Mouse (Mus musculus): ENCODE data around the gene Pmf1. TPM values are rescaled to one million over a fixed set of nuclear protein-coding genes. Genes with fewer than 3 reads are reported as not detected.
A peak's percentile ranks its signal among the peaks of the same experiment; 100 is the strongest.
"Not testable (repeated sequence)": the region's sequence is repeated elsewhere in the genome, so short reads cannot be mapped to it uniquely, and the experiment has no call there.

Pmf1 gene
- polyA plus RNA-seq, 1 experiment = 60.1 TPM

DNA sequence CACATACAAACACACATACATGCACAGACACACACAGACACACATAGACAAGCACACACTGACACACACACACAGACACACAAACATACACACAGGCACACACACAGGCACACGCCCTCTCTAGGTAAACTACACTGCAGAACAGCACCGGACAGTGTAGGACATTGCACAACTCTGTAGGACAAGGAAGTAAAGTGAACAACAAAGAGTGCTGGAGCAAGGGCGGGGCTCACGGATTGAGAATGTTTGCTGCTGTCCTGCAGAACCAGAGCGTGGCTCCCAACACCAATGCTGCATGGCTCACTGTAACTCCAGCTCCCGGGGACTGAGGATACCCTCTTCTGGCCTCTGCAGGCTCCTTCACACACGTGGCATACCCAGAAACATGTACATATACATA, 32.8 kb upstream of the Pmf1 start:
- Histone ChIP-seq H3K4me3 (replicated peaks; ENCODE audit: control insufficient read depth, low read depth, low read length) (peak overlapping the region; percentile 50), H3K4me1 (ENCODE audit: control insufficient read depth, insufficient read depth, low read length) (peaks cover 10% of the 10 kb centered on the region), H3K27ac (ENCODE audit: control insufficient read depth, insufficient read depth, low read depth, low read length, poor library complexity) (peak overlapping the region; percentile 45; the same call in 1 of the 2 replicates)
- 44% methylated on average over 7 of the region's 7 CpGs for WGBS
- TF ChIP-seq CTCF (IDR thresholded peaks at IDR 0.05; ENCODE audit: control insufficient read depth, insufficient read depth, low read length) = no peak
- TF ChIP-seq POLR2A (IDR thresholded peaks at IDR 0.05; ENCODE audit: borderline replicate concordance, control insufficient read depth, low read depth, low read length) = no peak

DNA sequence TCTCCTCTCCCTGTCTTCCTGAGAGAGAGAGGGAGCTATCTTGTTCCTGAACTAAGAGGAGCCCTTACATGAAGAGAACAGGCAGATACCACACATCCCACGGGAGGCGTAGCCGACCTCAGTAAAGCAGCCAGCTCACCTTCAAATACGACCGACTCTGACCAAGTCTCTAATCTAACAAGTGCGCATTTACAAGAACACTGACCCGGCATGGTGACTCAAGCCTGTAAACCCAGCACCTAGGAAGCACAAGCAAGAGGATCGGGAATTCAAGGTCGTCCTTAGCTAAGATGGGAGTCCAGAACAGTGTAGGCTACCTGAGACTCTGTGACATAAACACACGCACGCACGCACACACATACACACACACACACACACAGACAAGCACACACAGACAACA, 32.4 kb upstream of the Pmf1 start:
- 85% methylated on average over 12 of the region's 12 CpGs for WGBS
- TF ChIP-seq CTCF (IDR thresholded peaks at IDR 0.05; ENCODE audit: control insufficient read depth, insufficient read depth, low read length) (no peak), POLR2A (IDR thresholded peaks at IDR 0.05; ENCODE audit: borderline replicate concordance, control insufficient read depth, low read depth, low read length) (no peak)
- peaks cover 10% of the 10 kb centered on the region for H3K4me1 ChIP-seq (ENCODE audit: control insufficient read depth, insufficient read depth, low read length)

DNA sequence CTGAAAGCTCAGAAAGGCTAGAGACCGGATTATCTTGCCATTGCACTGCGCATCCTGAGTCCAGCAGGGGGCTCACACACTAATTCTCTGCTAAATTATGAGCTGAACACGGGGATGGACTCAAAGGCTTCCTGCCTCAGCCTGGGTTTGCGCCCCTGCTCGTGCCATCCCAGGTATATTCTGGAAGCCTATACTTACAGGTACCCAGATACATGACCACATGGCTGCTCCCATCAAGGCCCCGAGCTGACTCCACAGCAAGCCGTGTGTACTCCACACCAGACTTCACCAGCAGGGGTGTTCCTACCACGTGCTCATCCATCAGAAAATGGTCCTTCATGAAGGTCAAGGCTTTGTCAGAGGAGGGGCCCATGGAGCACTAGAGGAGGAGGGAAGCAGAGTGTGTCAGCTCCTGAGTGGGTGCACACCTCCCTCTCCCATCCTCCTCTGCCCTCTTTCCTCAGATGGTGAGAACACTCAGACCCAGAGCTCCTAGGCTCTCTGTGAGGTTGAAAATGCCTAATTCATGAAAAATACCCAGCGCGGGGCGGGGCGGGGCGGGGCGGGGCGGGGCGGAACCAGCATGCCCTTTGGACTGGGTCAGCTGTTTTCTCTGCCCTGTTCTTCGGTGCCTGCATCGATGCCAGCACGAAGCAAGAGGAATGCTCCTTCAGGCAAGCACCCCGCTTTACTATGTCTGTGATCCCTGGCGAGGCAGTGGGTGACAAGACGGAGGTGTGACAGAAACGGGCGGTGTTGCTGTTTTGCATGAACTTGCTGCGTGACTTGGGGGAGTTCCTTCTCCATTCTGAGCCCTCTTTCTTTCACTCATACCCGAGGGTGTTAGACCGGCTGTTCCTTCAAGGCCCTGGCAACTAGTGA, 30.6 kb upstream of the Pmf1 start:
- Histone ChIP-seq H3K27ac (ENCODE audit: control insufficient read depth, insufficient read depth, low read depth, low read length, poor library complexity) (no peak overlapping the region), H3K4me3 (replicated peaks; ENCODE audit: control insufficient read depth, low read depth, low read length) (peak overlapping the region; percentile 68), H3K4me1 (ENCODE audit: control insufficient read depth, insufficient read depth, low read length) (peaks cover 9% of the 10 kb centered on the region)
- WGBS = 14% methylated on average over 27 of the region's 27 CpGs
- TF ChIP-seq POLR2A (IDR thresholded peaks at IDR 0.05; ENCODE audit: borderline replicate concordance, control insufficient read depth, low read depth, low read length) (no peak), CTCF (IDR thresholded peaks at IDR 0.05; ENCODE audit: control insufficient read depth, insufficient read depth, low read length) (peak; percentile 47; the same call in 1 of the 2 replicates)

More for the DNA sequence above, 32.4 kb upstream of the Pmf1 start:
- Histone ChIP-seq H3K4me3 (replicated peaks; ENCODE audit: control insufficient read depth, low read depth, low read length) (peak overlapping the region; percentile 50), H3K27ac (ENCODE audit: control insufficient read depth, insufficient read depth, low read depth, low read length, poor library complexity) (peak overlapping the region; percentile 45; the same call in 1 of the 2 replicates)

DNA sequence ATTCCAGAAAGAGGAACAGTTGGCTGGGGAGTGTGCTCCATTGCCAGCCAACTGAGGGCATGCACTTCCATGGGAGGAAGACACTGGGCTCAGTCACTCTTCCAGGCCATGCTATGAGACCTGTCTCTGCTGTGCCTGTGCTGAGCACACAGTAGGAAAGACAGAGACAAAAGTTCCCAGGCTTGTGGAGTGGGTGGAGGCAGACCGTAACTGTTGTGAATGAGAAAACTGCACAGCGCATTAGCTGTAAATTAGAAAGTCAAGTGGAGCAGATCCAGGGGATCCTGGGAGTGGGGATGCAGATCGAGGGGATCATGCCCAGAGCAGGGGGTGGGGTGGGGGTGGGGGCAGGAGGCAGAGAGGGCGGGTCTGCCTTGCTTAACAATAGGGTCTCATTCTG, 29.5 kb upstream of the Pmf1 start:
- Histone ChIP-seq H3K27ac (ENCODE audit: control insufficient read depth, insufficient read depth, low read depth, low read length, poor library complexity) (no peak overlapping the region), H3K4me1 (ENCODE audit: control insufficient read depth, insufficient read depth, low read length) (peaks cover 9% of the 10 kb centered on the region), H3K4me3 (replicated peaks; ENCODE audit: control insufficient read depth, low read depth, low read length) (no peak overlapping the region)
- no peak for TF ChIP-seq CTCF (IDR thresholded peaks at IDR 0.05; ENCODE audit: control insufficient read depth, insufficient read depth, low read length)
- no peak for TF ChIP-seq POLR2A (IDR thresholded peaks at IDR 0.05; ENCODE audit: borderline replicate concordance, control insufficient read depth, low read depth, low read length)
- 80% methylated on average over 4 of the region's 4 CpGs for WGBS

DNA sequence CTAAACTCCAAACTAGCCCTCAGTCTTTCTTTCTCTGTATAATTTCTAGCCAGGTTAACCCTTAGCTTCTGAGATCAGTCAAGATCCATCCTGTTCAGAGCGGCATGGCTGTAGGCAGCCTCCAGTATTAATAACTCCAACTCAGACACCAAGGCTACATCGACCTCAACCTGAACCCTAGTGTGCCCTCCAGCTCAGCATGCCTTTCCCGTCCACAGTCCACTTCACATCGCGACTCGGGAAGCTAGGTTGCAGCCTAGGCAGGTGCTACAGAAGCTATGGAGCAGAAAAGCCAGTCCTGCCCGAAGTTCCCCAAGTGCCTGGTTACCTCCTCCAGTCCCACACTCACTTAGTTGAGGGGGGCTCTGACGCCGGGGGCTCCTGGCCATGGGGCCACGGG, 27.3 kb upstream of the Pmf1 start:
- H3K4me1 ChIP-seq (ENCODE audit: control insufficient read depth, insufficient read depth, low read length) = peaks cover 5% of the 10 kb centered on the region

DNA sequence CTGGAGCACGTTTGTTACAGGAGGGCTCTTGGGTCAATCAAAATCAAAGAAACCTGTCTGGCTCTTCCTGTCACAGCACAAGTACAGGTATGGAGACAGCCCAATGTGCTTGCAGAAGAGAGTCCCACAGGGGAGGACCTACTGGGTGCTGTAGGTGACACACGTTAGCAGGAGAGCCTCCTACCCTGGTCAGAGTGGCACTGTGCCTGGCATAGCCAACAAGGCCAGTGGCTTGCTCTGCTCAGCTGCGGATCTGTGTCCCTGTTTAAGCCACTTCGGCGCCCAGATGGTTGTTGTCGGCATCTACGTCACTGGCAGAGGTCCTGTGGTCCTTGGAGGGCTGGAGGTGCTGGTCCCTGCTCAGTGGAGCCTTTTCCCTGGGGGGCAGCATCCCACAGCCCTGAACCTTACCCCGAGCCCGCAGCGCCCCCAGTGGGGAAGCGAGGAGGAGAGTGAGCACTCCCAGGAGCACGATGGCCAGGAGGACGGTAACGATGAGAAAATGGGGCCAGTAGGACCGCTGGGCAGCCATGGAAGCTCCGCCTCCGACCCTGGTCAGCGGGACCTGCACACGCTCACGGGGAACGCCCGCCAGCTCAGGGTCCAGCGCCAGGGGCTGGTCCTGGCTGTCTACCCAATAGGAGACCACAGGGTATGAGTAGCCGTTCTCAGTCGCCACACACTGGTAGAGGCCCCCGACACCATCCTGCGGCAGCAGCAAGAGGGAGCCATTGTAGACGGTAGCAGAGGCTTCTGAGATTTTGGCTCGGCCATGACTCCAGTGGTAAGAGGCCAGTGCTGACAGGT, 26.5 kb upstream of the Pmf1 start:
- H3K4me3 ChIP-seq (replicated peaks; ENCODE audit: control insufficient read depth, low read depth, low read length) = no peak overlapping the region
- no peak overlapping the region for H3K27ac ChIP-seq (ENCODE audit: control insufficient read depth, insufficient read depth, low read depth, low read length, poor library complexity)
- 25% methylated on average over 29 of the region's 29 CpGs for WGBS
- peak; percentile 47; the same call in 1 of the 2 replicates for TF ChIP-seq CTCF (IDR thresholded peaks at IDR 0.05; ENCODE audit: control insufficient read depth, insufficient read depth, low read length)
- TF ChIP-seq POLR2A (IDR thresholded peaks at IDR 0.05; ENCODE audit: borderline replicate concordance, control insufficient read depth, low read depth, low read length) = no peak
- peaks cover 5% of the 10 kb centered on the region for H3K4me1 ChIP-seq (ENCODE audit: control insufficient read depth, insufficient read depth, low read length)

More for the DNA sequence above, 27.3 kb upstream of the Pmf1 start:
- Histone ChIP-seq H3K27ac (ENCODE audit: control insufficient read depth, insufficient read depth, low read depth, low read length, poor library complexity) (no peak overlapping the region), H3K4me3 (replicated peaks; ENCODE audit: control insufficient read depth, low read depth, low read length) (no peak overlapping the region)
- TF ChIP-seq POLR2A (IDR thresholded peaks at IDR 0.05; ENCODE audit: borderline replicate concordance, control insufficient read depth, low read depth, low read length) = no peak
- no peak for TF ChIP-seq CTCF (IDR thresholded peaks at IDR 0.05; ENCODE audit: control insufficient read depth, insufficient read depth, low read length)
- WGBS = 84% methylated on average over 10 of the region's 10 CpGs

DNA sequence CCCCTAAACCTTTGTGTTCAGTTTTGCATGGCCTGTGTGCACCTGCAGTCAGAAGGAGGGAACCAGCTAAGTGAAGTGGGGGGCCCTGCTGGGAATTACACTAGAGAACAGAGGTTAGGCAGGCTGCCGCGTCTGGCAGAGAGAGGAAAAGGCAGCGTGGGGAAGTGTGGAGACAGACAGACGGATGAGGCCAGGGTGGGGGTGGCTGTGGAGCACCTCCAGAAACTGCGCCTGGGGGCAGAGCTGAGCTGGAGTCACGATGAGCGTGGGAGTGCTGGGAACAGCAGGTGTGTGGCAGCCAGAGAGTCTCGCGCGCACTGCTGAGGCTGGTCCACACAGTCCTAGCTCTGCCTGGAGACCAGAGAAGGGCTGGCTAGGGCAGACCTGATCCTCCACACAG, 25.4 kb upstream of the Pmf1 start:
- WGBS = 63% methylated on average over 10 of the region's 10 CpGs
- TF ChIP-seq POLR2A (IDR thresholded peaks at IDR 0.05; ENCODE audit: borderline replicate concordance, control insufficient read depth, low read depth, low read length) (no peak), CTCF (IDR thresholded peaks at IDR 0.05; ENCODE audit: control insufficient read depth, insufficient read depth, low read length) (no peak)
- H3K4me1 ChIP-seq (ENCODE audit: control insufficient read depth, insufficient read depth, low read length) = peaks cover under 1% of the 10 kb centered on the region; the same call in 1 of the 2 replicates
- no peak overlapping the region for H3K27ac ChIP-seq (ENCODE audit: control insufficient read depth, insufficient read depth, low read depth, low read length, poor library complexity)
- H3K4me3 ChIP-seq (replicated peaks; ENCODE audit: control insufficient read depth, low read depth, low read length) = no peak overlapping the region

DNA sequence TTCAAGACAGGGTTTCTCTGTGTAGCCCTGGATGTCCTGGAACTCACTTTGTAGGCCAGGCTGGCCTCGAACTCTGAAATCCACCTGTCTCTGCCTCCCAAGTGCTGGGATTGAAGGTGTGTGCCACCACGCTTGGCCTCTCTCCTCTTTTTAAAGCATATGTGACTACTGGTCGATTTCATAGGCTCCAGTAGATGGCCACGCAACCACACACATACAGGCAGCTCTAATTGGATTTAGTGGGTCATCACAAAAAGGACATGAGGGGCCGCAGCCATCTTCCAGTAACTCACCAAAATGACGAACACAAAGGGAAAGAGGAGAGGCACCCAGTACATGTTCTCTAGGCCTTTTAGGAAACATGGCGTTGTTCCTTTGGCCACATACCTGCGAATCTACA, 18.5 kb upstream of the Pmf1 start:
- not testable (repeated sequence) for H3K4me3 ChIP-seq (replicated peaks; ENCODE audit: control insufficient read depth, low read depth, low read length); H3K4me1 ChIP-seq (ENCODE audit: control insufficient read depth, insufficient read depth, low read length); H3K27ac ChIP-seq (ENCODE audit: control insufficient read depth, insufficient read depth, low read depth, low read length, poor library complexity)
- 77% methylated on average over 8 of the region's 8 CpGs for WGBS

Data from bone marrow, adult 2 months (tissue).